Mouse (Mus musculus) thymus, adult 2 months (tissue): ENCODE data around the gene Cdh13.

ENCODE experiments used
- CTCF ChIP-seq: fragments of 200-500 bp; IDR thresholded peaks from 2 replicates; pipeline ENCODE4 v1.5.1; 2012; ENCODE audit warnings: mild to moderate bottlenecking, control low read depth, low read length, moderate library complexity, borderline replicate concordance; ENCODE audit not compliant: control insufficient read depth, poor library complexity, insufficient read depth; ENCODE audit errors: extremely low read depth
- POLR2A ChIP-seq: fragments of 200-500 bp; IDR thresholded peaks from 2 replicates; pipeline ENCODE4 v1.6.1; 2012; ENCODE audit warnings: mild to moderate bottlenecking, low read length, control low read depth, moderate library complexity; ENCODE audit not compliant: control insufficient read depth, poor library complexity, insufficient read depth; ENCODE audit errors: extremely low read depth

GRCm38 (mm10) chr8:118437874-118438273 is 154.3 kb downstream of the Cdh13 start:
- no peak for TF ChIP-seq CTCF
- no peak for TF ChIP-seq POLR2A
